Mouse (Mus musculus) ES-Bruce4 (cell line): Measurements from ENCODE around the gene Cklf. TPM values are rescaled to one million over a fixed set of nuclear protein-coding genes. Genes with fewer than 3 reads are reported as not detected.
A peak's percentile ranks its signal among the peaks of the same experiment; 100 is the strongest.

Source experiments
- H3K27ac ChIP-seq: 2 replicates; pipeline ENCODE4 v1.5.1; 2012; ENCODE audit warnings: low read length, inconsistent platforms; ENCODE audit not compliant: insufficient read depth
- H3K27me3 ChIP-seq: 2 replicates; pipeline ENCODE4 v1.6.1; 2012; ENCODE audit warnings: mild to moderate bottlenecking, low read length, inconsistent platforms; ENCODE audit not compliant: control insufficient read depth, poor library complexity, insufficient read depth, severe bottlenecking
- H3K36me3 ChIP-seq: 2 replicates; pipeline ENCODE4 v1.6.1; 2012; ENCODE audit warnings: inconsistent platforms, mild to moderate bottlenecking, low read length, moderate library complexity; ENCODE audit not compliant: control insufficient read depth, poor library complexity, insufficient read depth, severe bottlenecking
- H3K4me1 ChIP-seq: one replicate; pipeline ENCODE4 v1.8.1; 2011; ENCODE audit warnings: low read length; ENCODE audit not compliant: control insufficient read depth, insufficient read depth
- H3K4me3 ChIP-seq: 2 replicates; pipeline ENCODE4 v1.5.1; 2011; ENCODE audit warnings: low read depth, mild to moderate bottlenecking, low read length
- H3K9ac ChIP-seq: 2 replicates; pipeline ENCODE4 v1.6.1; 2012; ENCODE audit warnings: low read depth, mild to moderate bottlenecking, inconsistent platforms; ENCODE audit not compliant: poor library complexity, severe bottlenecking
- H3K9me3 ChIP-seq: replicated peaks from 2 replicates; pipeline ENCODE4 v1.6.1; 2012; ENCODE audit warnings: mild to moderate bottlenecking, low read length, inconsistent platforms; ENCODE audit not compliant: control insufficient read depth, poor library complexity, insufficient read depth, severe bottlenecking
- CTCF ChIP-seq: IDR thresholded peaks from one replicate; pipeline ENCODE4 v1.8.1; 2011; ENCODE audit warnings: low read depth, low read length
- EP300 ChIP-seq: IDR thresholded peaks from 2 replicates; pipeline ENCODE4 v1.6.1; 2011; ENCODE audit warnings: low read depth, low read length; ENCODE audit not compliant: insufficient read depth
- POLR2A ChIP-seq: IDR thresholded peaks from one replicate; pipeline ENCODE4 v1.8.1; 2011; ENCODE audit warnings: low read length; ENCODE audit not compliant: insufficient read depth
- polyA plus RNA-seq: library from polyadenylated mRNA; stranded (reverse); fragments of >200 nt; gene quantifications from 2 replicates; pipeline ENCODE4 v1.2.4, GENCODE M21; 2011; ENCODE audit warnings: low read depth; ENCODE audit not compliant: missing spikeins, insufficient read depth, insufficient read length

Cklf gene
- 20.4 and 21.0 TPM in 2 replicates for polyA plus RNA-seq

GRCm38 (mm10) chr8:104250439-104251367 is at the start of gene Cklf:
Gene Cklf (plus strand): TSS chr8:104250861.
- peak within 1 kb of the TSS; percentile 60 for H3K9ac ChIP-seq
- TF ChIP-seq POLR2A (peak; percentile 96), EP300 (0 out of 2 replicates have a peak, but pooled peaks have one; percentile 5), CTCF (no peak)
- H3K27ac ChIP-seq, result peak within 1 kb of the TSS; percentile 60
- no peaks in the 10 kb centered on the region for H3K9me3 ChIP-seq
- H3K27me3 ChIP-seq, result no peaks in the 10 kb centered on the region
- peak within 1 kb of the TSS; percentile 95 for H3K4me3 ChIP-seq
- no peaks in the 10 kb centered on the region for H3K4me1 ChIP-seq
- no peaks in the 10 kb centered on the region for H3K36me3 ChIP-seq

- Histone ChIP-seq H3K4me1 (no peaks in the 10 kb centered on the region), H3K9me3 (no peaks in the 10 kb centered on the region), H3K4me3 (no peak overlapping the region), H3K36me3 (no peaks in the 10 kb centered on the region), H3K27me3 (no peaks in the 10 kb centered on the region), H3K27ac (no peak overlapping the region), H3K9ac (no peak overlapping the region)
- no peak for TF ChIP-seq POLR2A
- TF ChIP-seq CTCF, result no peak
- no peak for TF ChIP-seq EP300
Measured at GRCm38 (mm10) chr8:104201622-104202021, 49.0 kb upstream of the Cklf start.

- H3K36me3 ChIP-seq, result no peaks in the 10 kb centered on the region
- no peaks in the 10 kb centered on the region for H3K9me3 ChIP-seq
- TF ChIP-seq POLR2A, result no peak
- no peak for TF ChIP-seq CTCF
- TF ChIP-seq EP300, result no peak
- no peaks in the 10 kb centered on the region for H3K4me1 ChIP-seq
- no peaks in the 10 kb centered on the region for H3K27me3 ChIP-seq
- no peak overlapping the region for H3K27ac ChIP-seq
- H3K9ac ChIP-seq, result no peak overlapping the region
- no peak overlapping the region for H3K4me3 ChIP-seq
Measured at GRCm38 (mm10) chr8:104202320-104202719, 48.3 kb upstream of the Cklf start.

GRCm38 (mm10) chr8:104205292-104205691 is 45.4 kb upstream of the Cklf start:
- no peaks in the 10 kb centered on the region for H3K4me1 ChIP-seq
- H3K4me3 ChIP-seq, result no peak overlapping the region
- H3K36me3 ChIP-seq, result no peaks in the 10 kb centered on the region
- no peak overlapping the region for H3K27ac ChIP-seq
- H3K9me3 ChIP-seq, result no peaks in the 10 kb centered on the region
- TF ChIP-seq EP300 (no peak), POLR2A (no peak), CTCF (no peak)
- H3K27me3 ChIP-seq, result no peaks in the 10 kb centered on the region
- H3K9ac ChIP-seq, result no peak overlapping the region

GRCm38 (mm10) chr8:104217601-104218000 is 33.1 kb upstream of the Cklf start:
- Histone ChIP-seq H3K4me1 (no peaks in the 10 kb centered on the region), H3K36me3 (no peaks in the 10 kb centered on the region), H3K4me3 (no peak overlapping the region), H3K9me3 (no peaks in the 10 kb centered on the region), H3K9ac (no peak overlapping the region), H3K27me3 (no peaks in the 10 kb centered on the region), H3K27ac (no peak overlapping the region)
- no peak for TF ChIP-seq EP300
- TF ChIP-seq CTCF, result no peak
- no peak for TF ChIP-seq POLR2A

GRCm38 (mm10) chr8:104219079-104219478 is 31.6 kb upstream of the Cklf start:
- H3K4me1 ChIP-seq, result no peaks in the 10 kb centered on the region
- peak; percentile 75 for TF ChIP-seq CTCF
- no peak for TF ChIP-seq POLR2A
- TF ChIP-seq EP300, result no peak
- peak overlapping the region; percentile 10; the same call in 1 of the 2 replicates for H3K4me3 ChIP-seq
- H3K9ac ChIP-seq, result peak overlapping the region; percentile 51
- H3K9me3 ChIP-seq, result 0 out of 2 replicates have a peak, but pooled peaks cover under 1% of the 10 kb centered on the region
- no peaks in the 10 kb centered on the region for H3K36me3 ChIP-seq
- H3K27ac ChIP-seq, result no peak overlapping the region
- no peaks in the 10 kb centered on the region for H3K27me3 ChIP-seq
